Mouse (Mus musculus): ENCODE results near the gene Hoxd12. TPM values are rescaled to one million over a fixed set of nuclear protein-coding genes. Genes with fewer than 3 reads are reported as not detected.

Hoxd12 gene
- total and polyA plus RNA-seq, 3 experiments, result not detected

DNA sequence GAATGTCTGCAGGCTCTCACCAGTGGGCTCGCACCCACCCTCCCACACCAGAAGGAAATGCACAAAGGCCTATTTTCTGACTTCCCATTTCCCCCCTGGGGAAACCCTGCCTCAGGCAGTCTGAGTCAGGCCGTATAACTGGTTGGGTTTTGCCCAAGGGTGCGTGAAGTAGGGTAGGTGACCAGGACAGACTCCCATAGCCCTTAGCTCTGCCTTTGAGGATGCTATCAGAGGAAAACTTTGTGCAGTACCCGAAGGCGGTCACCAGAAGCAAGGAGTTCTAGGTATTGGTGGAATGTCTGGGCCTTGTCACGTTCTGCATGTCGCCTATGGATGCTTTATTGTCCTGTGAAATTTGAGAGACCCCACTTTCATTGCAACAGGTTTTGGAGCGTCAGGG is 48.1 kb downstream of the Hoxd12 start (continued):
- no peak for TF ChIP-seq EP300 (IDR thresholded peaks at IDR 0.05; ENCODE audit: low read depth in 1 of 2, low read length in 2 of 2)
- TF ChIP-seq NRF1 (IDR thresholded peaks at IDR 0.05; ENCODE audit: insufficient read depth, low read depth, low read length, poor library complexity, severe bottlenecking), result no peak
- no peak for TF ChIP-seq ZKSCAN1 (IDR thresholded peaks at IDR 0.05; ENCODE audit: low read depth, low read length)

DNA sequence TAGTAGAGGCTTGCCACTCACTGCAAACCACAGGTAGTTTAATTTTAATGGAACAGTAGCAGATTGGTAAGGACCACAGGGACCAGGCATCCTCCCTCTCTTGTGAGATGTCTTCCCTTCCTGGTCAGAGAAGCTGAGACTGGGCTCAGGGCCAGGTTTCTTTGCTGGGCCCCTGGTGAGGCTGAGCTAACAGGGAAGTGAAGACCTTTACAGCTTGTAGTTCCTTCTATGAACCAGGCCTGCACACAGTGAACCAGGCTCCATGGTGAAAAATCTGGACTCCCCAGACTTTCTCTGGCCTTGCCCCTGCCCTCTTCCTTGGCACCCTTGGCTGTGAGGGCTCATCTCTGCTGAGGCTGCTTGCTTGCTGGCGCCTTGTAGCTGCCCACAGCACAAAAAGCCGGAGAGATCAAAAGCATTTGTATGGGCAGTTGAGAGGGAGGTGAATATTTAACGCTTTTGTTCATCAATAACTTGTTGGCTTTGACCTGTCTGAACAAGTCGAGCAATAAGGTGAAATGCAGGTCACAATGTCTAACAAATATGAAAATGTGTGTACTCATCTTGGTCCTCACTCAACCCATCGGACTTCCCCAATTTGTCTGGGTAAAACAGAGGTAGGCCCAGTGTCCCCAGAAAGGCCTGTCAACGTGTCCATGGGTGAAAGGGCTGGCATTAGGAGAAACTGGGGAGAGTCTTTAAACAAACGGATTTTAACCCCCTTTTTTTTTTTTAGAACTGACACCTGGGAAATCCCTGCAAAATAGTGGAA is 49.6 kb downstream of the Hoxd12 start:
- H3K79me2 ChIP-seq (ENCODE audit: control insufficient read depth, insufficient read depth, low read length, poor library complexity), result no peaks in the 10 kb centered on the region
- H3K9ac ChIP-seq (ENCODE audit: control insufficient read depth, low read depth, low read length, poor library complexity, severe bottlenecking), result no peak overlapping the region
- H3K27me3 ChIP-seq (ENCODE audit: control insufficient read depth in 1 of 2, insufficient read depth in 2 of 2, low read length in 2 of 2), result no peaks in the 10 kb centered on the region; a peak in 1 of 4 replicates
- DNase-seq (ENCODE audit: low read depth, low spot score), result peak; percentile 34
- no peaks in the 10 kb centered on the region for H3K36me3 ChIP-seq (ENCODE audit: control insufficient read depth in 1 of 2, insufficient read depth in 2 of 2, low read length in 2 of 2)
- no peak overlapping the region for H3K27ac ChIP-seq (ENCODE audit: control insufficient read depth, low read depth, low read length)
- TF ChIP-seq MAZ (IDR thresholded peaks at IDR 0.05; ENCODE audit: low read depth, low read length) (no peak), SIN3A (IDR thresholded peaks at IDR 0.05; ENCODE audit: low read length) (no peak), TBP (IDR thresholded peaks at IDR 0.05; ENCODE audit: low read depth, low read length) (no peak), BHLHE40 (IDR thresholded peaks at IDR 0.05; ENCODE audit: borderline replicate concordance, low read depth, low read length) (no peak), SMC3 (IDR thresholded peaks at IDR 0.05; ENCODE audit: low read depth, low read length) (no peak)
- no peak overlapping the region for H3K4me3 ChIP-seq (ENCODE audit: control insufficient read depth in 1 of 2, insufficient read depth in 1 of 2, low read depth in 2 of 2, low read length in 2 of 2)
- H3K9me3 ChIP-seq (replicated peaks; ENCODE audit: insufficient read depth, low read length), result no peaks in the 10 kb centered on the region
- H3K4me1 ChIP-seq (ENCODE audit: control insufficient read depth in 1 of 2, insufficient read depth in 2 of 2, low read length in 2 of 2), result no peaks in the 10 kb centered on the region

DNA sequence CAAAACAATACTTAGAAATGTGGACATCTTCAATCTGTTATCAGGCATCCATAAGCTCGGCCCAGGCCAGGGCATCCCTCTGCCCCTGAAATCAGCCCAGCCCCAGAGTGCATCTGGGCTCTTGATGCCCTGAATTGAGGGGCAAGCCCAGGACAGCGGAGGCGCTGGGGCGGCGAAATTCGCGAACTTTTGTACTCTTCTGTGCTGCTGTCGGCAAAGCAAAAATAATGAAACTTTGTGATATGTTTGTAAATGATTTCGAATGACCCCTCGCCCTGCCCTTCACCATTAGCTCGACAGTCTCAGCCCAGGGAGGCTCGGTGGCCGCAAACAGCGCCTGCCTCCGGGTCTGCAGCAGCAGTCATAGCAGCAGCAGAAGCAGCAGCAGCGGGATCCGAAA is 50.4 kb downstream of the Hoxd12 start:
- H3K27ac ChIP-seq (ENCODE audit: control insufficient read depth, low read depth, low read length), result no peak overlapping the region
- H3K9me3 ChIP-seq (replicated peaks; ENCODE audit: insufficient read depth, low read length), result no peaks in the 10 kb centered on the region
- no peaks in the 10 kb centered on the region for H3K4me1 ChIP-seq (ENCODE audit: control insufficient read depth in 1 of 2, insufficient read depth in 2 of 2, low read length in 2 of 2)
- H3K27me3 ChIP-seq (ENCODE audit: control insufficient read depth in 1 of 2, insufficient read depth in 2 of 2, low read length in 2 of 2), result peaks cover 0 to 1% of the 10 kb centered on the region in 2 experiments; a peak in 2 of 4 replicates
- no peak overlapping the region for H3K9ac ChIP-seq (ENCODE audit: control insufficient read depth, low read depth, low read length, poor library complexity, severe bottlenecking)
- H3K36me3 ChIP-seq (ENCODE audit: control insufficient read depth in 1 of 2, insufficient read depth in 2 of 2, low read length in 2 of 2), result no peaks in the 10 kb centered on the region
- TF ChIP-seq TCF12 (IDR thresholded peaks at IDR 0.05; ENCODE audit: low read depth, low read length), result no peak
- H3K4me3 ChIP-seq (ENCODE audit: control insufficient read depth in 1 of 2, insufficient read depth in 1 of 2, low read depth in 2 of 2, low read length in 2 of 2), result no peak overlapping the region
- no peak for DNase-seq (ENCODE audit: low read depth, low spot score)
- no peaks in the 10 kb centered on the region for H3K79me2 ChIP-seq (ENCODE audit: control insufficient read depth, insufficient read depth, low read length, poor library complexity)

DNA sequence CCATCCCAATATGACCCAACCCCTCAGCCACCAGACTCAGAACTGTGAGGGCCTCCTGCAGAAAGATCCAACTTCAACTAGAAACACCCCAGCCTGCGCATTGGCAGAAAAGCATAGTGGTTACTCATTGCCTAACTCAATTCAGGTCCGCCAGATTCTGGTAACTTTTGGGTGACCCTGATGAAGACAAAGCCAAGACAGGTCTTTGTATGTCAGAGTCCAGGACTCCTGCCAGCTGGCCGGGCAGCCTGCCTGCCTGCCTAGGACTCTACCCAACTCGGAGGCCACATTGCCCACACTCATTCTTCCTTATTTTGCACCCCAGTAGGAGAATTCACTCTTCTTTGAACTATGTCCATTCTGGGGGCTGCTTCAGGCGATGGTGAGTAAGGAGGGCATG is 51.7 kb downstream of the Hoxd12 start, which contains the start of gene Gm28230:
Gene Gm28230, plus strand, starts transcription at position 178 of the 400 bp plus-strand sequence.
- Histone ChIP-seq H3K9me3 (replicated peaks; ENCODE audit: insufficient read depth, low read length) (no peaks in the 10 kb centered on the region), H3K4me1 (ENCODE audit: control insufficient read depth in 1 of 2, insufficient read depth in 2 of 2, low read length in 2 of 2) (no peaks in the 10 kb centered on the region), H3K27me3 (ENCODE audit: control insufficient read depth in 1 of 2, insufficient read depth in 2 of 2, low read length in 2 of 2) (peaks cover 0 to 2% of the 10 kb centered on the region in 2 experiments; a peak in 2 of 4 replicates), H3K79me2 (ENCODE audit: control insufficient read depth, insufficient read depth, low read length, poor library complexity) (no peaks in the 10 kb centered on the region), H3K27ac (ENCODE audit: control insufficient read depth, low read depth, low read length) (no peak within 1 kb of the TSS), H3K9ac (ENCODE audit: control insufficient read depth, low read depth, low read length, poor library complexity, severe bottlenecking) (no peak within 1 kb of the TSS), H3K4me3 (ENCODE audit: control insufficient read depth in 1 of 2, insufficient read depth in 1 of 2, low read depth in 2 of 2, low read length in 2 of 2) (no peak within 1 kb of the TSS), H3K36me3 (ENCODE audit: control insufficient read depth in 1 of 2, insufficient read depth in 2 of 2, low read length in 2 of 2) (no peaks in the 10 kb centered on the region)
- TF ChIP-seq HCFC1 (IDR thresholded peaks at IDR 0.05; ENCODE audit: low read depth, low read length) (no peak), MYB (IDR thresholded peaks at IDR 0.05; ENCODE audit: low read depth, low read length) (no peak), POLR2A (IDR thresholded peaks at IDR 0.05; ENCODE audit: control insufficient read depth in 1 of 2, insufficient read depth in 1 of 2, low read depth in 1 of 2, low read length in 2 of 2, poor library complexity in 1 of 2) (no peak), UBTF (IDR thresholded peaks at IDR 0.05; ENCODE audit: borderline replicate concordance, insufficient read depth, low read depth, low read length) (no peak), SMC3 (IDR thresholded peaks at IDR 0.05; ENCODE audit: low read depth, low read length) (no peak), SIN3A (IDR thresholded peaks at IDR 0.05; ENCODE audit: low read length) (no peak), NRF1 (IDR thresholded peaks at IDR 0.05; ENCODE audit: insufficient read depth, low read depth, low read length, poor library complexity, severe bottlenecking) (no peak), NELFE (IDR thresholded peaks at IDR 0.05; ENCODE audit: low read depth, low read length) (no peak), JUND (IDR thresholded peaks at IDR 0.05; ENCODE audit: low read depth, low read length) (no peak), MYC (IDR thresholded peaks at IDR 0.05; ENCODE audit: low read depth, low read length) (no peak), MAFK (IDR thresholded peaks at IDR 0.05; ENCODE audit: borderline replicate concordance, low read depth, low read length) (no peak), ETS1 (IDR thresholded peaks at IDR 0.05; ENCODE audit: low read depth, low read length) (no peak), RCOR1 (IDR thresholded peaks at IDR 0.05; ENCODE audit: low read depth, low read length) (no peak), RAD21 (IDR thresholded peaks at IDR 0.05; ENCODE audit: low read depth, low read length) (no peak), CHD1 (IDR thresholded peaks at IDR 0.05; ENCODE audit: low read depth, low read length) (no peak), BHLHE40 (IDR thresholded peaks at IDR 0.05; ENCODE audit: borderline replicate concordance, low read depth, low read length) (no peak)
- no peak for DNase-seq (ENCODE audit: low read depth, low spot score)
